ENCODE assay signal across 7 mouse cellular contexts in the genomic region with DNA sequence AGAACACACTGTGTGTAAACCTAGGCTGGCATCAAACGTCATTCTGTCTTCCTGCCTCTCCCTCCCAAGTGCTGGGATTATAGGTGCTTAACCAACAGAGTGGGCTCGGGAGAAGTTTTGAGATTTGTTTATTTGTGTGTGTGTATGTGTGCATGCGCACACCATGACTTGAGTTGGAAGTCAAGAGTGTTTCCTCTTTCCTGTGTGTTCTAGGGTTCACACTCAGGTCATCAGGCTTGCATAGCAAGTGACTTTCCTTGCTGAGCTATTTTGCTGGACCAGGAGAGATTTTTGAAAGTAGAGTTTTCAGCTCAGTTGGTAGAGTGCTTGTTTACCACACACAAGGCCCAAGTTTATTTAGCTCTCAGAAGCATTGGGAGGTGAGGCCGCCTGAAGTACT. TPM values are rescaled to one million over a fixed set of nuclear protein-coding genes. Genes with fewer than 3 reads are reported as not detected.
DNase-seq lines count a peak whose midpoint lies in the region; ATAC-seq and TF ChIP-seq lines count a peak whose summit lies in the region.

No protein-coding gene starts in this region.

- H3K4me2 ChIP-seq in embryonic facial prominence, embryonic 15.5 days (replicated peaks): peak overlapping the region; percentile 45
- H3K4me2 ChIP-seq in kidney, embryonic 14.5 days (replicated peaks; ENCODE audit: low read depth, low read length): peak overlapping the region; percentile 60

- H3K9me3 ChIP-seq in MEL (replicated peaks; ENCODE audit: insufficient read depth, low read length): no peaks in the 10 kb centered on the region
- no peaks in the 10 kb centered on the region for H3K9me3 ChIP-seq in embryonic facial prominence, embryonic 15.5 days (replicated peaks)
- no peaks in the 10 kb centered on the region for H3K9me3 ChIP-seq in kidney, embryonic 14.5 days (ENCODE audit: control insufficient read depth, low read length)
- no peaks in the 10 kb centered on the region for H3K9me3 ChIP-seq in midbrain, embryonic 10.5 days (replicated peaks)

- no peaks in the 10 kb centered on the region for H3K27me3 ChIP-seq in MEL (ENCODE audit: control insufficient read depth in 1 of 2, insufficient read depth in 2 of 2, low read length in 2 of 2)
- no peaks in the 10 kb centered on the region for H3K27me3 ChIP-seq in embryonic facial prominence, embryonic 15.5 days
- H3K27me3 ChIP-seq in kidney, embryonic 14.5 days (ENCODE audit: control insufficient read depth, insufficient read depth, low read length): no peaks in the 10 kb centered on the region
- H3K27me3 ChIP-seq in midbrain, embryonic 10.5 days (ENCODE audit: low read depth, poor library complexity, severe bottlenecking): no peaks in the 10 kb centered on the region

- 59% methylated on average over 4 of the region's 4 CpGs for WGBS in embryonic facial prominence, embryonic 15.5 days
- 58% methylated on average over 4 of the region's 4 CpGs for WGBS in kidney, embryonic 14.5 days
- WGBS in midbrain, embryonic 10.5 days: 74% methylated on average over 4 of the region's 4 CpGs

- TF ChIP-seq CTCF in MEL (IDR thresholded peaks at IDR 0.05 in 2 of 3, conservative IDR thresholded peaks at IDR 0.05 in 1 of 3; ENCODE audit: control insufficient read depth in 1 of 3, insufficient read depth in 1 of 3, low read depth in 2 of 3, low read length in 3 of 3, poor library complexity in 1 of 3, severe bottlenecking in 1 of 3): no peak

- no peak overlapping the region for H3K27ac ChIP-seq in MEL (ENCODE audit: control insufficient read depth, low read depth, low read length)
- H3K27ac ChIP-seq in embryonic facial prominence, embryonic 15.5 days (replicated peaks): no peak overlapping the region
- no peak overlapping the region for H3K27ac ChIP-seq in kidney, embryonic 14.5 days (ENCODE audit: low read depth, low read length)
- no peak overlapping the region for H3K27ac ChIP-seq in midbrain, embryonic 10.5 days (replicated peaks)

- H3K4me3 ChIP-seq in MEL (ENCODE audit: control insufficient read depth in 1 of 2, insufficient read depth in 1 of 2, low read depth in 2 of 2, low read length in 2 of 2): no peak overlapping the region
- peak overlapping the region; percentile 1 for H3K4me3 ChIP-seq in embryonic facial prominence, embryonic 15.5 days (replicated peaks)
- peak overlapping the region; percentile 9; the same call in 1 of the 2 replicates for H3K4me3 ChIP-seq in kidney, embryonic 14.5 days (ENCODE audit: low read length)
- peak overlapping the region; percentile 78 for H3K4me3 ChIP-seq in midbrain, embryonic 10.5 days

- H3K79me2 ChIP-seq in MEL (ENCODE audit: control insufficient read depth, insufficient read depth, low read length, poor library complexity): peaks cover 18% of the 10 kb centered on the region

- no peak for ATAC-seq in embryonic facial prominence, embryonic 15.5 days (ENCODE audit: insufficient number of reproducible peaks, low FRiP score, low TSS enrichment, low read depth)
- no peak for ATAC-seq in kidney, embryonic 14.5 days (ENCODE audit: low FRiP score, low TSS enrichment)
- ATAC-seq in granulocyte monocyte progenitor cell, adult 5-6 weeks (replicated peaks; ENCODE audit: poor library complexity, severe bottlenecking): no peak
- no peak for ATAC-seq in activated CD4-positive, CD25-positive, alpha-beta regulatory T cell, adult 4 months

- peaks cover 10 to 26% of the 10 kb centered on the region in 2 experiments for H3K36me3 ChIP-seq in MEL (ENCODE audit: control insufficient read depth in 1 of 2, insufficient read depth in 2 of 2, low read length in 2 of 2)
- peaks cover 21% of the 10 kb centered on the region for H3K36me3 ChIP-seq in embryonic facial prominence, embryonic 15.5 days
- peaks cover 22% of the 10 kb centered on the region for H3K36me3 ChIP-seq in kidney, embryonic 14.5 days (ENCODE audit: control insufficient read depth, insufficient read depth, low read length)
- H3K36me3 ChIP-seq in midbrain, embryonic 10.5 days: peaks cover 26% of the 10 kb centered on the region

- TF ChIP-seq RAD21 in MEL (IDR thresholded peaks at IDR 0.05; ENCODE audit: low read depth, low read length): no peak

- H3K4me1 ChIP-seq in MEL (ENCODE audit: control insufficient read depth in 1 of 2, insufficient read depth in 2 of 2, low read length in 2 of 2): peaks cover 16 to 22% of the 10 kb centered on the region in 2 experiments
- H3K4me1 ChIP-seq in embryonic facial prominence, embryonic 15.5 days: peaks cover 16% of the 10 kb centered on the region
- H3K4me1 ChIP-seq in kidney, embryonic 14.5 days (ENCODE audit: control insufficient read depth, insufficient read depth, low read length): peaks cover 13% of the 10 kb centered on the region
- H3K4me1 ChIP-seq in midbrain, embryonic 10.5 days: peaks cover 28% of the 10 kb centered on the region

- TF ChIP-seq EP300 in MEL (IDR thresholded peaks at IDR 0.05; ENCODE audit: low read depth in 1 of 2, low read length in 2 of 2): no peak

- H3K9ac ChIP-seq in MEL (ENCODE audit: control insufficient read depth, low read depth, low read length, poor library complexity, severe bottlenecking): no peak overlapping the region
- no peak overlapping the region for H3K9ac ChIP-seq in embryonic facial prominence, embryonic 15.5 days
- H3K9ac ChIP-seq in kidney, embryonic 14.5 days (ENCODE audit: low read depth, low read length): no peak overlapping the region; the same call in 1 of the 2 replicates

- no peak for TF ChIP-seq POLR2A in MEL (IDR thresholded peaks at IDR 0.05; ENCODE audit: control insufficient read depth in 1 of 2, insufficient read depth in 1 of 2, low read depth in 1 of 2, low read length in 2 of 2, poor library complexity in 1 of 2)

- DNase-seq in MEL (ENCODE audit: low read depth, low spot score): peak; percentile 23
- no peak for DNase-seq in midbrain, embryonic 10.5 days (ENCODE audit: low spot score)
- DNase-seq in MN1 (ENCODE audit: low spot score): no peak

TF ChIP-seq in MEL, 35 proteins besides CTCF, POLR2A, EP300 and RAD21:
- TF ChIP-seq MAX (IDR thresholded peaks at IDR 0.05; ENCODE audit: low read length) (no peak), TCF12 (IDR thresholded peaks at IDR 0.05; ENCODE audit: low read depth, low read length) (no peak), UBTF (IDR thresholded peaks at IDR 0.05; ENCODE audit: borderline replicate concordance, insufficient read depth, low read depth, low read length) (no peak), POLR2AphosphoS2 (IDR thresholded peaks at IDR 0.05; ENCODE audit: low read length) (no peak)

RNA-seq across cellular contexts. Expression of a gene that starts 1.8 kb away (rescaled TPM):
- total RNA-seq in MEL (2012; rRNA removed): 18.1 and 18.3 TPM in 2 replicates
- 10 to 100 TPM; 15.2 to 53.6 TPM for polyA plus RNA-seq in MEL (2012; ENCODE audit: insufficient read depth in 1 of 2, insufficient read length in 2 of 2, low read depth in 1 of 2, low replicate concordance in 2 of 2, missing spikeins in 1 of 2)
- polyA plus RNA-seq in embryonic facial prominence, embryonic 15.5 days (2015; fragmentation: Nextera tagmentation; extraction: Ambion mirVana): 52.0 and 52.6 TPM in 2 replicates
- polyA plus RNA-seq in kidney, embryonic 14.5 days (2014; fragmentation: Nextera tagmentation; extraction: Ambion mirVana): 43.8 and 63.6 TPM in 2 replicates
- polyA plus RNA-seq in midbrain, embryonic 10.5 days (2016; fragmentation: Nextera tagmentation; extraction: Ambion mirVana): 54.6 and 58.2 TPM in 2 replicates
- 32.3 and 56.5 TPM in 2 replicates for total RNA-seq in granulocyte monocyte progenitor cell, adult 5-6 weeks (2014; fragmentation: Nextera tagmentation)
- total RNA-seq in granulocyte monocyte progenitor cell, adult 5-6 weeks (2017): 54.5 and 63.5 TPM in 2 replicates
- polyA plus RNA-seq in activated CD4-positive, CD25-positive, alpha-beta regulatory T cell, adult 4 months (2017; shearing (Covaris generic)): 10 to 100 TPM; 53.0 to 53.4 TPM

Comparison
In these comparisons a context has a peak if more than half of its experiments do, and no peak if none do; other contexts are left out.
1. H3K4me3 ChIP-seq: peak in embryonic facial prominence, embryonic 15.5 days (single experiment), kidney, embryonic 14.5 days (single experiment) and midbrain, embryonic 10.5 days (single experiment); none in MEL (0 of 2).